Mouse (Mus musculus) lung, adult 2 months (tissue): ENCODE measurements around the gene Slc9a6.

ENCODE experiments used
- CTCF ChIP-seq: fragments of 200-500 bp; IDR thresholded peaks from 2 replicates; pipeline ENCODE4 v1.5.1; 2011; ENCODE audit warnings: mild to moderate bottlenecking, low read length, control low read depth; ENCODE audit not compliant: insufficient read depth
- POLR2A ChIP-seq: fragments of 200-500 bp; IDR thresholded peaks from 2 replicates; pipeline ENCODE4 v1.6.1; 2011; ENCODE audit warnings: low read depth, mild to moderate bottlenecking, control low read depth, low read length, borderline replicate concordance; ENCODE audit errors: extremely low read depth

GRCm38 (mm10) chrX:56659286-56659685 lies 49.7 kb downstream of the Slc9a6 start:
- no peak for TF ChIP-seq CTCF
- TF ChIP-seq POLR2A: no peak
